ENCODE assay signal across 8 mouse cellular contexts in the genomic region with DNA sequence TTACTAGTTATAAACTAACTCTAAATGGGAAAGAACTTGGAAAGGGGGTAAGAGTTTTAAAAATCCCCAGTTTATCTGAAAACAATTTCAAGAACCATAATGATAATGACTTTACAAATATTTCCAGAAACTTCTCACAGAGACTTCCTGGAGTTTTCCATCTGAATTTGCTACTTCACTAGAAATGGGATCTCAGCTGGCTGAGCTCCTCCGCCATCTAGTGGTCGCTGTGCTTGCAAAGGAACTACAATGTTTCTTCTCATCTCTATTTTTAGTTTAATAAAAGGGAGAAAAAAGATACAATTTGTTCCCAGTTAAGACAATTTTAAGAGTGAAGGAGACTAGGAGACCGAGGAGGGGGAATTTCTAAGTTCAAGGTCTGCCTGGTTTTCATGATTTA. TPM values are rescaled to one million over a fixed set of nuclear protein-coding genes. Genes with fewer than 3 reads are reported as not detected.
DNase-seq lines count a peak whose midpoint lies in the region; ATAC-seq and TF ChIP-seq lines count a peak whose summit lies in the region.

No protein-coding gene starts in this region.

- H3K27me3 ChIP-seq in hindbrain, postnatal 0 days (ENCODE audit: insufficient read depth, low read length), result no peaks in the 10 kb centered on the region
- H3K27me3 ChIP-seq in hindbrain, embryonic 16.5 days (replicated peaks; ENCODE audit: control insufficient read depth, insufficient read depth, low read length), result no peaks in the 10 kb centered on the region
- no peaks in the 10 kb centered on the region for H3K27me3 ChIP-seq in CH12.LX (replicated peaks)

- no peaks in the 10 kb centered on the region for H3K9me3 ChIP-seq in hindbrain, postnatal 0 days (ENCODE audit: low read length)
- no peaks in the 10 kb centered on the region for H3K9me3 ChIP-seq in hindbrain, embryonic 16.5 days (ENCODE audit: control insufficient read depth, low read length)
- no peaks in the 10 kb centered on the region for H3K9me3 ChIP-seq in CH12.LX (replicated peaks; ENCODE audit: low read length)

- no peaks in the 10 kb centered on the region for H3K4me1 ChIP-seq in hindbrain, postnatal 0 days (ENCODE audit: insufficient read depth, low read length)
- H3K4me1 ChIP-seq in hindbrain, embryonic 16.5 days (ENCODE audit: control insufficient read depth, insufficient read depth, low read depth, low read length), result no peaks in the 10 kb centered on the region
- no peaks in the 10 kb centered on the region for H3K4me1 ChIP-seq in CH12.LX (ENCODE audit: control insufficient read depth in 1 of 2, insufficient read depth in 2 of 2)

- intact Hi-C loops in left cerebral cortex, postnatal 25 days (cut with DNase I), result no loop called here

- no peaks in the 10 kb centered on the region for H3K79me2 ChIP-seq in CH12.LX (replicated peaks; ENCODE audit: control insufficient read depth, extremely low read depth, insufficient read depth, poor library complexity, severe bottlenecking)

- no peak for TF ChIP-seq EP300 in CH12.LX (IDR thresholded peaks at IDR 0.05; ENCODE audit: low read length)

- no peak overlapping the region for H3K4me2 ChIP-seq in hindbrain, postnatal 0 days (ENCODE audit: low read depth, low read length)
- no peak overlapping the region for H3K4me2 ChIP-seq in hindbrain, embryonic 16.5 days (ENCODE audit: low read length)
- H3K4me2 ChIP-seq in CH12.LX (ENCODE audit: insufficient read depth, low read depth, poor library complexity, severe bottlenecking), result no peak overlapping the region

- H3K4me3 ChIP-seq in hindbrain, postnatal 0 days (ENCODE audit: low read length), result no peak overlapping the region
- H3K4me3 ChIP-seq in hindbrain, embryonic 16.5 days (ENCODE audit: low read length), result no peak overlapping the region
- no peak overlapping the region for H3K4me3 ChIP-seq in CH12.LX (replicated peaks in 1 of 3; ENCODE audit: low read depth in 2 of 3, low read length in 2 of 3, poor library complexity in 1 of 3)

- TF ChIP-seq POLR2A in CH12.LX (IDR thresholded peaks at IDR 0.05; ENCODE audit: low read depth, low read length), result no peak

- no peak overlapping the region for H3K27ac ChIP-seq in hindbrain, postnatal 0 days
- H3K27ac ChIP-seq in hindbrain, embryonic 16.5 days (ENCODE audit: low read depth, low read length), result no peak overlapping the region
- no peak overlapping the region for H3K27ac ChIP-seq in CH12.LX (ENCODE audit: insufficient read depth, low read depth)

- DNase-seq in hindbrain, postnatal 0 days (ENCODE audit: low spot score), result peak; percentile 83
- no peak for DNase-seq in CH12.LX (ENCODE audit: extremely low read depth)
- peak; percentile 29 for DNase-seq in ZHBTc4 (ENCODE audit: low read depth, low spot score)
- peak; percentile 68 to 70 for DNase-seq in left cerebral cortex, postnatal 25 days (ENCODE audit: low spot score in 2 of 2)
- DNase-seq in right cerebral cortex, postnatal 10 days (ENCODE audit: low spot score in 2 of 2), result peak; percentile 67 to 81
- DNase-seq in urinary bladder, postnatal 10 days (ENCODE audit: low spot score), result no peak

- peaks cover 66% of the 10 kb centered on the region for H3K36me3 ChIP-seq in hindbrain, postnatal 0 days (ENCODE audit: insufficient read depth, low read length)
- peaks cover 49% of the 10 kb centered on the region for H3K36me3 ChIP-seq in hindbrain, embryonic 16.5 days (ENCODE audit: control insufficient read depth, insufficient read depth, low read length)
- peaks cover 46 to 84% of the 10 kb centered on the region in 2 experiments for H3K36me3 ChIP-seq in CH12.LX (replicated peaks in 1 of 2; ENCODE audit: control insufficient read depth in 1 of 2, insufficient read depth in 1 of 2, low read length in 1 of 2)

- WGBS in hindbrain, postnatal 0 days, result 29% methylated on average over 3 of the region's 3 CpGs
- WGBS in hindbrain, embryonic 16.5 days, result 29% methylated on average over 3 of the region's 3 CpGs

- H3K9ac ChIP-seq in hindbrain, postnatal 0 days (replicated peaks; ENCODE audit: low read length), result no peak overlapping the region
- no peak overlapping the region for H3K9ac ChIP-seq in hindbrain, embryonic 16.5 days (ENCODE audit: low read depth, low read length)
- no peak overlapping the region for H3K9ac ChIP-seq in CH12.LX (ENCODE audit: insufficient read depth, low read depth)

- dilution Hi-C loops in CH12.LX (cut with MboI; ENCODE audit: extremely low pct_ligation_motif_present, extremely low pct_unique_long_range_greater_than_20kb, low sequenced_read_pairs), result no loop called here

- peak; percentile 77 for TF ChIP-seq CTCF in hindbrain, postnatal 0 days (IDR thresholded peaks at IDR 0.05; ENCODE audit: low read depth)
- TF ChIP-seq CTCF in CH12.LX (conservative IDR thresholded peaks at IDR 0.05 in 1 of 2, IDR thresholded peaks at IDR 0.05 in 1 of 2; ENCODE audit: low read depth in 2 of 2, low read length in 2 of 2), result peak; percentile 56 to 81

- in situ Hi-C loops in CH12.LX (cut with MboI; ENCODE audit: low pct_ligation_motif_present, low pct_unique_long_range_greater_than_20kb, low sequenced_read_pairs), result no loop called here

- peak; percentile 72 for TF ChIP-seq RAD21 in CH12.LX (IDR thresholded peaks at IDR 0.05; ENCODE audit: low read depth, low read length)

- no peak for ATAC-seq in hindbrain, postnatal 0 days
- no peak for ATAC-seq in hindbrain, embryonic 16.5 days
- ATAC-seq in frontal cortex, adult (ENCODE audit: low TSS enrichment), result peak; percentile 85

TF ChIP-seq in CH12.LX, 34 proteins besides CTCF, POLR2A, EP300 and RAD21:
- TF ChIP-seq SMC3 (IDR thresholded peaks at IDR 0.05; ENCODE audit: low read depth, low read length) (peak; percentile 77), MYC (IDR thresholded peaks at IDR 0.05; ENCODE audit: low read depth, low read length) (no peak), GABPA (IDR thresholded peaks at IDR 0.05; ENCODE audit: insufficient replicate concordance, low read depth, low read length) (no peak), IRF4 (IDR thresholded peaks at IDR 0.05; ENCODE audit: low read depth, low read length) (peak; percentile 33; the same call in 1 of the 2 replicates), USF2 (conservative IDR thresholded peaks at IDR 0.05; ENCODE audit: low read depth, low read length) (no peak), ELF1 (IDR thresholded peaks at IDR 0.05; ENCODE audit: low read depth, low read length) (no peak), CHD2 (IDR thresholded peaks at IDR 0.05; ENCODE audit: low read length) (no peak), HCFC1 (IDR thresholded peaks at IDR 0.05; ENCODE audit: low read depth, low read length) (peak; percentile 22; the same call in 1 of the 2 replicates), ZC3H11A (IDR thresholded peaks at IDR 0.05; ENCODE audit: low read depth, low read length) (peak; percentile 13; the same call in 1 of the 2 replicates), TBP (conservative IDR thresholded peaks at IDR 0.05; ENCODE audit: low read depth, low read length) (no peak), RCOR1 (conservative IDR thresholded peaks at IDR 0.05; ENCODE audit: low read depth, low read length) (no peak), MEF2A (IDR thresholded peaks at IDR 0.05; ENCODE audit: borderline replicate concordance, low read depth, low read length) (peak; percentile 40; the same call in 1 of the 2 replicates)

RNA-seq across cellular contexts. Expression of gene Elf1, which starts 13.4 kb away (rescaled TPM):
- 4.3 and 6.4 TPM in 2 replicates for total RNA-seq in hindbrain, postnatal 0 days (2014; rRNA removed)
- 3.4 TPM in 2 replicates for polyA plus RNA-seq in hindbrain, postnatal 0 days (2015; fragmentation: Nextera tagmentation; extraction: Ambion mirVana)
- 1.7 and 2.4 TPM in 2 replicates for polyA plus RNA-seq in hindbrain, embryonic 16.5 days (2015; fragmentation: Nextera tagmentation; extraction: Ambion mirVana)
- total RNA-seq in CH12.LX (2012; rRNA removed) (37.1 and 41.2 TPM in 2 replicates), CH12.LX (2014; rRNA removed) (71.7 and 85.2 TPM in 2 replicates)
- polyA plus RNA-seq in CH12.LX (2012; ENCODE audit: insufficient read length, low read depth), result 49.6 and 54.4 TPM in 2 replicates
- total RNA-seq in left cerebral cortex, postnatal 25 days (2021), result 1 to 10 TPM; 4.1 to 4.4 TPM

RNA-seq across cellular contexts. Expression of gene Wbp4, which starts 13.7 kb away (rescaled TPM):
- total RNA-seq in hindbrain, postnatal 0 days (2014; rRNA removed), result 20.6 and 27.7 TPM in 2 replicates
- 49.9 and 51.2 TPM in 2 replicates for polyA plus RNA-seq in hindbrain, postnatal 0 days (2015; fragmentation: Nextera tagmentation; extraction: Ambion mirVana)
- polyA plus RNA-seq in hindbrain, embryonic 16.5 days (2015; fragmentation: Nextera tagmentation; extraction: Ambion mirVana), result 38.7 and 38.9 TPM in 2 replicates
- total RNA-seq in CH12.LX (2012; rRNA removed), result 31.3 and 36.8 TPM in 2 replicates
- 36.2 and 39.9 TPM in 2 replicates for total RNA-seq in CH12.LX (2014; rRNA removed)
- 68.5 and 69.4 TPM in 2 replicates for polyA plus RNA-seq in CH12.LX (2012; ENCODE audit: insufficient read length, low read depth)
- 10 to 100 TPM; 46.2 to 48.4 TPM for total RNA-seq in left cerebral cortex, postnatal 25 days (2021)

RNA-seq across cellular contexts. Expression of gene Kbtbd6, which starts 16.0 kb away (rescaled TPM):
- total RNA-seq in hindbrain, postnatal 0 days (2014; rRNA removed), result 2.5 and 2.9 TPM in 2 replicates
- 1.1 and 1.8 TPM in 2 replicates for polyA plus RNA-seq in hindbrain, postnatal 0 days (2015; fragmentation: Nextera tagmentation; extraction: Ambion mirVana)
- 1.6 and 2.0 TPM in 2 replicates for polyA plus RNA-seq in hindbrain, embryonic 16.5 days (2015; fragmentation: Nextera tagmentation; extraction: Ambion mirVana)
- total RNA-seq in CH12.LX (2012; rRNA removed), result 0.13 TPM in 1 of 2 replicates, not detected in the other
- total RNA-seq in CH12.LX (2014; rRNA removed), result 0.12 and 0.15 TPM in 2 replicates
- 0.10 TPM in 1 of 2 replicates, not detected in the other for polyA plus RNA-seq in CH12.LX (2012; ENCODE audit: insufficient read length, low read depth)
- 1 to 10 TPM; 1.3 to 1.6 TPM for total RNA-seq in left cerebral cortex, postnatal 25 days (2021)

RNA-seq across cellular contexts. Expression of gene Kbtbd7, which starts 41.3 kb away (rescaled TPM):
- 27.0 and 27.8 TPM in 2 replicates for total RNA-seq in hindbrain, postnatal 0 days (2014; rRNA removed)
- polyA plus RNA-seq in hindbrain, postnatal 0 days (2015; fragmentation: Nextera tagmentation; extraction: Ambion mirVana), result 10.2 and 10.7 TPM in 2 replicates
- 16.2 and 20.1 TPM in 2 replicates for polyA plus RNA-seq in hindbrain, embryonic 16.5 days (2015; fragmentation: Nextera tagmentation; extraction: Ambion mirVana)
- total RNA-seq in CH12.LX (2012; rRNA removed) (2.7 and 2.8 TPM in 2 replicates), CH12.LX (2014; rRNA removed) (2.5 and 2.6 TPM in 2 replicates)
- polyA plus RNA-seq in CH12.LX (2012; ENCODE audit: insufficient read length, low read depth), result 1.9 TPM in 2 replicates
- total RNA-seq in left cerebral cortex, postnatal 25 days (2021), result 10 to 100 TPM; 39.8 to 41.0 TPM

Comparison
In these comparisons a context has a peak if more than half of its experiments do, and no peak if none do; other contexts are left out.
1. DNase-seq: peak in hindbrain, postnatal 0 days (single experiment), ZHBTc4 (single experiment), left cerebral cortex, postnatal 25 days (2 of 2) and right cerebral cortex, postnatal 10 days (2 of 2); none in CH12.LX (single experiment) and urinary bladder, postnatal 10 days (single experiment).